Mouse (Mus musculus) liver, adult (tissue): ENCODE measurements around the gene Zfp956.

Source experiments
- GATA4 ChIP-seq: IDR thresholded peaks from 2 replicates; pipeline ENCODE4 v1.6.1; 2014; ENCODE audit warnings: mild to moderate bottlenecking, low read length; ENCODE audit not compliant: insufficient replicate concordance

Zfp956 gene

DNA sequence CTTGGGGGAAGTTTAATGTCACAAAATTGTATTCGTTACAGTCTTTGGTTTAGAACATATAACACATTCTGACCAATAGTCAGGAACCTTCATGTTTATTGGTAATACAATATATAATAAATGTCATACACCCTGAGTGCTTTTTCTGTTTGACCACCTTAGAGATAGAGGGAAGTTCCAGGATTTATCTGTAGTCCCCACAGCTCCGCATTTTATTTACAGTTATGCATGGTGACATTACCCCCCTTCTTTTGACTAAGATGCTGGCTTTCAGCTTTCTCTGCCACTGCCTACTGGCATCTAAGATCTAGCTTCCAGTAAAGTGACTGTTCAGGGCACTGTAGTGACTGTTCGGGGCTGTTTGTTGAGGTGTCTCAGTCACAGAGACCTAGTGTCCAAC is 1.2 kb downstream of the Zfp956 start:
- TF ChIP-seq GATA4: no peak

DNA sequence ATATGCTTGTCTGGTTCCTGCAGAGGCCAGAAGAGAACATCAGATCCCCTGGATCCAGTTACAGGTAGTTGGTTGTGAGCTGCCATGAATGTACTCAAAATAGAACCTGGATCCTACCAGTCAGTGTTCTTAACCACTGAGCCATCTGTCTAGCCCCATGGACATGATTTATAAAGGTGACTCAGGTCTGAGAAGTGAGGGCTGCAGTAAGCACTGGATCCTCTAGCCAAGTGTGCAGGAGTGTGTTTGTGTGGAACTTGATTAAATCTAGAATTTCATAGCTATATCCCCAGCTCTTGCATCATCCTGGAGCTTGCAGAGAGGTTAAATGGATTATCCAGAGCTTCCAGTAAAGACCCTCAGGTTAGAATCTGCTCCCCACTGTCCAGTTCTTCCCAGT is 4.6 kb downstream of the Zfp956 start:
- no peak for TF ChIP-seq GATA4

DNA sequence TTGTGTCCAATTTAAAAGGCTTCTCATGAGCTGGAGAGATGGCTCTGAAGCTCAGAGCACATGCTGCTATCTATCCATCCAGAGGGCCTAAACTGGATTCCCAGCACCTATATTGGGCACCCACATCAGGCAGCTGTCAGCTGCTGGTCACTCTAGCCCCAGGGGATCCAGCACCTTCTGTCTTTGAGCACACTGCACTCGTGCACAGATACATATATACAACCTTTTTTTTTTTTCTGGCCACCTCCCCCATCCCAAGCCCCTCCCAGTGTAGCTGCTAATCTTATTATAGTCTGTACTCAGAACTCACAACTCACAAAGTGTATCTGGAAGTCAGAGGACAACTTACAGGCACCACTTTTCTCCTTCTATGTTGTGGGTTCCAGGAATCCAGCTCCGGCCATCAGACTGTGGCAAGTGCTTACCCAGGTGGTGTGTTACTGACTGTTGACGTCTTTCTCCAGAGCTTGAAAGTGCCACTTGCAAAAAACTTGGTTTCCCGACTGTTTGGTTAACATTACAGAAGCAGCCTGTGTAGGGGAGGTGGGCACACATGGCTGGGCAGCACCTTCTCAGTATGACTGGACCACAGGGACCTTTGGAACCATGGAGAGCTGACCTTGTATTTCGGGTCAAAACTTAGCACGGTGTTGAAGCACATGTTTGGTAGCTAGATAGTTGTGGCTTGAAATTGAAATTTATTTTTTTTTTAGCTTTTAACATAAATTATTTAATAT is 7.7 kb downstream of the Zfp956 start:
- TF ChIP-seq GATA4: no peak

DNA sequence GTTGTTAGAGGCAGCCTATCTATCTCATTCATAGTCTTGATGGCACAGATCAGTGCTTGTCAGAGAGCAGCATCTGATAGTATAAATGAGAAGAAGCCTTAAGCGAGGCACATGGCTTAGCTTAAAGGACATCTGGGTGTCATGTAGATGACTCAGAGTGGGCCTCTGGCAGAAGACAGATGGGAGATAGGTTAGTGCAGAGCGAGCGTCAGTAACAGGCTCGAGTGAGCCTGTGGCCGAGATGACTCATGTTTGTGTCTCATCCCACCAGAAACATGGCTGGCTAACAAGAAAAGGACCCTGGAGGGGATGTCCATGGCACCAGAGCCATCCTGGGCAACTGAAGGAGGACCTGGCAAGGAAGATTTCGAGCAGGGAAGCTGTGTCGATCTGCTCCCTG is 9.9 kb downstream of the Zfp956 start:
- TF ChIP-seq GATA4: no peak

DNA sequence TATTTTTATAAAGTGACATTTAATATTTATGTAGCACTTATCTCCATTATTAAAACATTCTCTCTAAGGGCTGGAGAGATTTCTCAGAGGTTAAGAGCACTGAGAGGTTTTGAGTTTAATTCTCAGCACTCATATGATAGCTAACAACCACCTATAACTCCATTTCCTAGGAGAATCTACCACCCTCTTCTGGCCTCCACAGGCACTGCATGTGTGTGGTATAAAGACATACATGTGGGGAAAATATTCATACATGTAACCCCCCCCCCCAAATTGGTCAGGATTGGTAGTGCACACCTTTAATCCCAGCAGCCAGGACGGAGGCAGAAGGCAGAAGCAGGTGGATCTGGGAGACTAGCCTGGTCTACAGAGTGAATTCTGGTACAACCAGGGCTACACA is 21.4 kb downstream of the Zfp956 start:
- TF ChIP-seq GATA4: no peak

DNA sequence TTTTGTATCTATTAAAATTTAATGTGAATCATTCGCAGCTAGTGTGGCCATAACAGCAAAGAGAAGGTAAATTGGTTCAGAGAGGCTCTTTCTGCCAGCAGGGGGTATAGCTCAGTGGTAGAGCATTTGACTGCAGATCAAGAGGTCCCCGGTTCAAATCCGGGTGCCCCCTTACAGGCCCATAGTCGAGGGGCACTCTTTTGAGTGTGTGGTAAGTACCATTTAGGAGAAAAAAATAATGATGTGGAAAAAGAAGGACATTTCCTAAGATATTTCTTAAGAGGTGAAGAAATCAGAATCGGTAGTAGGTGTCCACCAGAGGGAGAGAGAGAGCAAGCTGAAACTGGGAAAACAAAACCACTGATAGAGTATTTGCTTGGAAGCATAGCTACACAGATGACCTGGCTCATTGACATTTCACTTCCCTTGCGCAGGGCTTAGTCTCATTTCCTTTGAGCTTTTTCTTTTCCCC is 25.7 kb downstream of the Zfp956 start:
- peak; percentile 63; the same call in 1 of the 2 replicates for TF ChIP-seq GATA4

DNA sequence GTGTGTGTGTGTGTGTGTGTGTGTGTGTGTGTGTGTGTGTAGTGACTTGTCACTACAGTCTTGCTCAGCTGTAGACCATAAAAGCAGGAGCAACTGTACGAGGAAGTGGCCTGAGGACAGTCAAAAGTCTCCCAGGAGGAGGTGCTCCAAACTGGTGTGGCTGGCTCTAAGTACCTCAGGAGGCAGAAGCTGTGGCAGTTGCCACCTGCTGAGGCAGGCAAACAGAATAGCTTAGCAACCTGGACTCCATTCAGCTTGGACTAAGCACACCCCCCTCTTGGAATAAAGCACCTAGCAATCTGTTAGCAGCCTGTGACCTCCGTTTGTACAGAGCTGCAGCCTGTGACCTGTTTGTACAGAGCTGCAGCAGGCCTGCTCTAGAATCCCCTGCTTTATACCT is 30.7 kb downstream of the Zfp956 start:
- no peak for TF ChIP-seq GATA4

DNA sequence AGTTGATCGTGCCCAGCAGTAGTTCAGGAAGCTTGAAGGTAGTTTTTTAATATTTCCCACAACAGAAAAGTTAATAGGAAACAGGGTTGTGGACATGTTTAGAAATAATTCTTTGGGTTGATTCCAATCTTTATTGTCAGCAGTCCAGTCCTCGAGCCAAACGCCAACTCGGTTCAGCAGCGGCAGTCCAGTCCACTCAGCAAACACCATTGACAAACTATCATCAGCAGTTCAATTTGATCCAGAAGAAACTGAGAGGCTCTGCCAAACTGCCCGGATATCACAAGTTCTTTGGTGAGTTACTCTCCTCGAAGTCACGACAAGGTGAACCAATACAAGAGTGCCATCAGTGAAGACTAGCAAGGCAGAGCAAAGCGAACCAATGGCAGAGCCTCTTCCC is 42.5 kb downstream of the Zfp956 start:
- 0 out of 2 replicates have a peak, but pooled peaks have one; percentile 6 for TF ChIP-seq GATA4

DNA sequence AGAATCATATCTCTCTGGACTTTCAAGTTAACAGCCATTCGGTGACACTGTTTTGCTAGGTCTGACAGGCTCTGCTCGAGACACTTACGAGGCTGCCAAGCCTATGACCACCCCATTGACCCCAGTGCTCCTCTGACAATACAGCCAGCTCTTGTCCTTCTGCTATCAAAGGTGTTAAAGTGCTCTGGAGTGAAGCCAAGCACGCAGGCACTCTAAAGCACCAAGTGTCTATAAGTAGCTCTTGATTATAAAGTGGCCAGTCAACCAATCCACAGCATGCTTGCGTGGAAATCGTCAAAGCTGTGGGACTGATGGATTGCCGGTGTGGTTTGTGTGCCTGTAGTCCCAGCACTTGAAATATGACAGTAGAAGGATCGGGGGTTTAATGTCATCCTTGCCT is 57.5 kb downstream of the Zfp956 start:
- TF ChIP-seq GATA4: no peak
